Mouse (Mus musculus) neural tube, embryonic 13.5 days (tissue): ENCODE data around the gene Mreg. TPM values are rescaled to one million over a fixed set of nuclear protein-coding genes. Genes with fewer than 3 reads are reported as not detected.

Source experiments
- ATAC-seq: fragments of 200-750 bp; cut with Nextera tagmentation; 2 replicates; pipeline ENCODE4 v1.8.0; 2017; ENCODE audit warnings: low read depth, mild to moderate bottlenecking, moderate TSS enrichment, moderate library complexity
- H3K27ac ChIP-seq: fragments of 300-500 bp; sonication (generic); replicated peaks from 2 replicates; pipeline ENCODE4 v1.5.1; 2015; ENCODE audit warnings: moderate library complexity, mild to moderate bottlenecking, inconsistent platforms
- H3K27me3 ChIP-seq: fragments of 300-500 bp; sonication (generic); 2 replicates; pipeline ENCODE4 v1.6.1; 2015; ENCODE audit warnings: mild to moderate bottlenecking, inconsistent platforms
- H3K36me3 ChIP-seq: fragments of 300-500 bp; sonication (generic); 2 replicates; pipeline ENCODE4 v1.6.1; 2015; ENCODE audit warnings: mild to moderate bottlenecking, inconsistent platforms
- H3K4me1 ChIP-seq: fragments of 300-500 bp; sonication (generic); replicated peaks from 2 replicates; pipeline ENCODE4 v1.6.1; 2015; ENCODE audit warnings: inconsistent platforms
- H3K4me2 ChIP-seq: fragments of 300-500 bp; sonication (generic); 2 replicates; pipeline ENCODE4 v1.6.1; 2015; ENCODE audit warnings: inconsistent platforms, mild to moderate bottlenecking, moderate library complexity
- H3K4me3 ChIP-seq: fragments of 300-500 bp; sonication (generic); 2 replicates; pipeline ENCODE4 v1.5.1; 2015; ENCODE audit warnings: mild to moderate bottlenecking, inconsistent platforms
- H3K9ac ChIP-seq: fragments of 300-500 bp; sonication (generic); 2 replicates; pipeline ENCODE4 v1.6.1; 2015; ENCODE audit warnings: moderate library complexity, mild to moderate bottlenecking, inconsistent platforms
- H3K9me3 ChIP-seq: fragments of 300-500 bp; sonication (generic); 2 replicates; pipeline ENCODE4 v1.6.1; 2016; ENCODE audit warnings: inconsistent platforms
- WGBS: fragments of 180-500 bp; shearing (Covaris S2); methylation state at CpG from one replicate; pipeline ENCODE4 v1.1.7; 2015; 5-methylcytosine and 5-hydroxymethylcytosine counted together
- polyA plus RNA-seq: library from polyadenylated mRNA; unstranded; fragments of >200 nt; fragmentation: Nextera tagmentation; extraction: Ambion mirVana; gene quantifications from 2 replicates; pipeline ENCODE4 v1.2.1, GENCODE M21; 2015

Mreg gene
- polyA plus RNA-seq, 1 experiment from 2014 or later = 13.6 TPM

DNA sequence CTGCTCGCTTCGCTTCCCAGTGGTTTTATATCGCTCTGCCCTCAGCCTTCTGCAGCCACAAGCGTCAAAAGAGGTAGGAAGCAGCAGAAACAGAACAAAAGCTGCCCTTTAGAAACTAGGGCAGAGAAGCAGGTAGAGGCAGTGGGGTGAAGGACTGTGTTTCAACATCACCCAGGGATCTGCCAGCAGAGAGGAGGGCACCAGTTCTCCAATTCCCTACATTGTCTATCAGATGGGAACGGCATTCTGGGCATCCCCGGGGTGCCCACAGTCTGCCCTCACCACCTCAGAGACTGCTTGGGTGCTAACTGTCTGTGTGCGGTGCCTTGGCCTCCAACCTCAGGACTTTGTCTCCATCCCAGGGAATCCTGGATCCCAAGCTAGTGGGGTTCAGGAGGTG, 32.2 kb downstream of the Mreg start:
- peaks cover 23% of the 10 kb centered on the region for H3K4me1 ChIP-seq
- ATAC-seq = no peak
- H3K4me2 ChIP-seq = no peak overlapping the region
- H3K27ac ChIP-seq = no peak overlapping the region
- 79% methylated on average over 7 of the region's 7 CpGs for WGBS
- H3K9me3 ChIP-seq = no peaks in the 10 kb centered on the region
- no peaks in the 10 kb centered on the region for H3K27me3 ChIP-seq
- H3K36me3 ChIP-seq = no peaks in the 10 kb centered on the region
- no peak overlapping the region for H3K4me3 ChIP-seq
- H3K9ac ChIP-seq = no peak overlapping the region

DNA sequence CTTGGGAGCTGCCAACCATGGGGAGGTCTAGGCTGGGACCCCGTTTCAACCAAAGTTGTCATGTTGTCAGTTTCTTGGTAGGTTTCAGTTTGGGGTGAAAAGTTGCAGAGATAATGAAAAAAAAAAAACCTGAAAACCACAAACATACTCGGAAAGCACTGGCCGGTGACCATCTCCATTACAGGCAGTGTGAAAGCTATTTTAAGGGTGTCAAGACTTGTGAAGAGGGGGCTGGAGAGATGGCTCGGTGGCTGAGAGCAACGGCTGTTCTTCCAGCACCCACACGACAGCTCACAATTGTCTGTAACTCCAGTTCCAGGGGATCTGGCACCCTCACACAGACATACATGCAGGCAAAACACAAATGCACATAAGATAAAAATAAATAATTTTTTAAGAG, 35.9 kb downstream of the Mreg start:
- no peak overlapping the region for H3K9ac ChIP-seq
- H3K4me1 ChIP-seq = peaks cover 7% of the 10 kb centered on the region
- H3K9me3 ChIP-seq = no peaks in the 10 kb centered on the region
- no peak overlapping the region for H3K27ac ChIP-seq
- no peaks in the 10 kb centered on the region for H3K36me3 ChIP-seq
- 75% methylated on average over 6 of the region's 6 CpGs for WGBS
- no peaks in the 10 kb centered on the region for H3K27me3 ChIP-seq
- no peak for ATAC-seq
- H3K4me2 ChIP-seq = no peak overlapping the region
- H3K4me3 ChIP-seq = no peak overlapping the region

DNA sequence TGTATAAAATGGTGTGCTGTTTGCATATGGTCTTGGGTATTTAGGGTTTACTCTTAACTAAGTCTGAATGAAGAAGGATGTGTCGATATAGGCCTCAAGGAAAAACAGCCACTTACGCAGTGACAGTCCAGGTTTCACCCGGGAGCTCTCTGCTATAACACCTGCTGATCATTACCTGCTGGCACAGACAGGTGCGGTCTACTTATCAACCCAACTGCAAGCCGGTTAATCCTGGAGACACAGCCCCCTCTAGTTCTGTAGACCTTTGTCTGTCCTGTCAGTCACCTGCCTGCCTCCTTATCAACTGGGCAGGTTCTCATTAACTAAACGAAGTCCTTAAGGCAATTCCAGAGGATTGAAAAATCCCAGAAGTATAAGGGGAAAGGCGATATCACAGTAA, 37.9 kb downstream of the Mreg start:
- ATAC-seq = no peak
- Histone ChIP-seq H3K27me3 (no peaks in the 10 kb centered on the region), H3K9me3 (no peaks in the 10 kb centered on the region), H3K4me2 (no peak overlapping the region), H3K36me3 (no peaks in the 10 kb centered on the region), H3K9ac (no peak overlapping the region), H3K4me3 (no peak overlapping the region), H3K4me1 (peaks cover 12% of the 10 kb centered on the region), H3K27ac (no peak overlapping the region)
- WGBS = 85% methylated on average over 7 of the region's 7 CpGs

DNA sequence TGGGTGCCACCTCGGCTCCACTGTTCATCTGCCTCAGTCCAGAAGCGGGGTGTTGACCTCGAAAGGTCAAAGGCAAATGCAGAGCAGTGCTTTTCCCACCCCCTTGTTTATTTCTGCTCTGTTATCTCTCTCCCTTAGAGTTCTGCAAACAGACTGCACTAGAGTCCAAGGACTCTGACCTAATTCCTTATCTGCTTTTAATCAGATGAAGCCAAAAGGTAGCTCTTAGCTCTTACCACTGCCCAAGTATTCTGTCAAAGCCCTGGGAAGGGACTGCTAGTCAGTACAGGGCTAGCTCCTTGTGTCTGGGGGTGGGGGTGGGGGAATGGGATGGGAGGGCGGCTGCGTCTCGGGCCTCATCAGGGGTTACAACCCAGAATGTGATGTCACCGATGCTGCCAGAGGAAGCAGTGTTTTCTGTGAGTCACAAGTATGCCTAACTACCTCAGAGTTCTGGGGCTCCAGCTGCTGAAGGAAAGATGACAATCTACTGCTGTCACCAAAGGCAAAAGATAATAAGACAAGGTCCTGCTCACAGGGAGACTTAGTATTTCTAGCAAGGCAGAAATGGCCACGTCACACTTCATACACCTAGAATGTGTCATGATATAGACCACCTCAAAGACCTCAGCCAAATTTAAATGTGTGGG, 38.6 kb downstream of the Mreg start:
- Histone ChIP-seq H3K4me1 (peaks cover 10% of the 10 kb centered on the region), H3K4me2 (no peak overlapping the region), H3K36me3 (no peaks in the 10 kb centered on the region), H3K4me3 (no peak overlapping the region), H3K27me3 (no peaks in the 10 kb centered on the region), H3K9me3 (no peaks in the 10 kb centered on the region), H3K27ac (no peak overlapping the region), H3K9ac (no peak overlapping the region)
- no peak for ATAC-seq
- 65% methylated on average over 8 of the region's 8 CpGs for WGBS

DNA sequence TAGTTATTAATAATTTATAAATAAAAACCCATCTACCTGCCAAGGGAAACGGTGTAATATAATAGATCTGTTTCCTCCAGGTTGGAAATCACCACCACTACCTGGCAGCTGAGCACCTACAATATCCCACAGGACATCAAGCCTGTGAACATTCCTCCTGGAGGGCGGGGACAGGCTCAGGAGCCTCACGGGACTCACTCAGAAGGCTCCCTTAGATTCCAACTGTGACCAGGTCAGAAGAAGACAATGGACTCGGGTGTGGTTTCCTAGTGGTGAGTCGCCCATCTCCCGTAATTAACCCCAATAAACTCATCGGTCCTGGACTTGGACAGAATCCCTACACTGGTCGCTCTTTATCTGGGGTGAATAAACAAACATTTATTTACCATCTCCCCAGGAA, 39.3 kb downstream of the Mreg start:
- Histone ChIP-seq H3K4me2 (no peak overlapping the region), H3K9ac (no peak overlapping the region), H3K9me3 (no peaks in the 10 kb centered on the region), H3K27ac (no peak overlapping the region), H3K4me3 (no peak overlapping the region), H3K4me1 (peaks cover 8% of the 10 kb centered on the region), H3K27me3 (no peaks in the 10 kb centered on the region), H3K36me3 (no peaks in the 10 kb centered on the region)
- WGBS = 65% methylated on average over 8 of the region's 8 CpGs
- no peak for ATAC-seq

DNA sequence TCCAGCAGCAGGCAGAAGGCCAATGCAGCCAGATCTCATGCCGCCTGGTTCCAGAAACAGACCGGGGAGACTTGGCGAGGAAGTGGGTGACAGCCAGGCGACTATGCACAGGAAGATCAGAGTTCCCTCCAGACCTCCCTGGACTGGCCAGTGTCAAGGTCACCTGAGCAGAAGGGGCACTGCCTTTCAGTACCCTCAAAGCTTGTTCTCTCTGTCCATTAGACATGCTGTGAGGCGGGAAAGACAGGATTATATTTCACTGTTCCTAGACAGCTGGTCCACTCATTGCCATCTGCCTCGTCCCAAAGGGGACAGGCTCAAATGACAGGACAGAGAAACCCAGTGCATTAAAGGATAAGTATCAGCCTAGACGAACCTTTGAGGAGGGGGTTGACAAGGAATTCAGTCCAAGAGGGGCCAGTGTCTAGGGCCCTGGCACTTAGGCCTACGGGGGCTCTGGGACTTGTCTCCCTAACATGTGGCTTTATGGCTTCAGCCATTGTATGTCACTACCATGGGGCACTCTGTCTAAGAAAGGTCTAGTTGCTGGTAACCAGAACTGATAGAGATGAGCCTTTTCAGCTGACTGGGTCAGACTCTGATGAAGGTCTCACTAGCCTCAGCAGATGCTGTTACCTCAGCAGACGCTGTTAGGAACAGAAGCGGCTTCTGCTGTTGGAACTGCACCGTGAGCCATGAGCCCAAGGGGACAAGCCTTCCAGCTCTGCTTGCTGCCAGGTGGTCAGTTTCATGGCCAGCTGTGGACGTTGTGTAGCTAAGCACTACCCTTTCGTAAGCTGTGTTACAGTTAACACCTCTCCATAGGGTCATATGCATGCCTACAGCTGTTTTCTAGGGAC, 40.9 kb downstream of the Mreg start:
- no peak overlapping the region for H3K4me2 ChIP-seq
- H3K27ac ChIP-seq = peak overlapping the region; percentile 50
- 57% methylated on average over 13 of the region's 13 CpGs for WGBS
- no peak overlapping the region for H3K4me3 ChIP-seq
- ATAC-seq = peak; percentile 57
- no peak overlapping the region for H3K9ac ChIP-seq
- no peaks in the 10 kb centered on the region for H3K27me3 ChIP-seq
- H3K36me3 ChIP-seq = no peaks in the 10 kb centered on the region
- H3K4me1 ChIP-seq = peaks cover 8% of the 10 kb centered on the region
- H3K9me3 ChIP-seq = no peaks in the 10 kb centered on the region

DNA sequence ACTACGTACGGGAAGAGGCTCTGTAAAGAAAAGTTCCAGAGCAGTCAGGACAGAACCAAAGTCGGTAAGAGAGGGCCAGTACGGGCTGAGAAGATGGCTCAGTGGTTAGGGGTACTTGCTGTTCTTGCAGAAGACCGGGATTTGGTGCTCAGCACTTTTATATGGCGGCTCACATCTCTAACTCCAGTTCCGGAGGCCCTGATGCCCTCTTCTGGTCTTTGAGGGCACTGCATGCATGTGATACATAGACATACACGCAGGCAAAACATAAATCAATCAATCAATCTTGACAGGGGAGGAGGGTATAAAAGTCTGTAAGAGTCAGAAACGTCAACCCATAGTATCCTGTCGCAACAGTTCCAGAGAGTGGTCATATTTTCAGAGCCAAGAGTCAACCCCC, 45.1 kb downstream of the Mreg start:
- no peak overlapping the region for H3K4me3 ChIP-seq
- no peaks in the 10 kb centered on the region for H3K27me3 ChIP-seq
- no peaks in the 10 kb centered on the region for H3K36me3 ChIP-seq
- 96% methylated on average over 10 of the region's 10 CpGs for WGBS
- ATAC-seq = no peak
- H3K27ac ChIP-seq = no peak overlapping the region
- no peak overlapping the region for H3K4me2 ChIP-seq
- no peak overlapping the region for H3K9ac ChIP-seq
- no peaks in the 10 kb centered on the region for H3K9me3 ChIP-seq
- H3K4me1 ChIP-seq = peaks cover 8% of the 10 kb centered on the region

DNA sequence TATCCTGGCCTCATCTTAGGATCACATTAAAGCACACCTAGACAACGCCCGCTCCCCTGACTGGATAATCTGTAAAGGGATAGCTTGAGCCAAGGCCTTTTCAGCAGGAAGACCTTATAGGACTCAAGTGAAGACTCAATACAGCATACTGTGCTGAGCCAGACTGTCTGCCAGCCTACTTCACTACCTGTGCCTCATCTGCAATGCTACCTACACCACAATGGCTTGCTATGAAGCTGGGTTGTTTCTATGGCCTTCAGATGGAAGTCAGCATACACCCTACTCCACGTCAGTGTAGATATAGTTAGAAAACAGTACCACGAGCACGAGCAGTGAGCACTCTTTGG, 45.7 kb downstream of the Mreg start:
- no peak for ATAC-seq
- no peak overlapping the region for H3K27ac ChIP-seq
- H3K9me3 ChIP-seq = no peaks in the 10 kb centered on the region
- H3K9ac ChIP-seq = no peak overlapping the region
- H3K4me3 ChIP-seq = no peak overlapping the region
- peaks cover 7% of the 10 kb centered on the region for H3K4me1 ChIP-seq
- H3K27me3 ChIP-seq = no peaks in the 10 kb centered on the region
- 97% methylated on average over 5 of the region's 5 CpGs for WGBS
- H3K4me2 ChIP-seq = no peak overlapping the region
- H3K36me3 ChIP-seq = no peaks in the 10 kb centered on the region

DNA sequence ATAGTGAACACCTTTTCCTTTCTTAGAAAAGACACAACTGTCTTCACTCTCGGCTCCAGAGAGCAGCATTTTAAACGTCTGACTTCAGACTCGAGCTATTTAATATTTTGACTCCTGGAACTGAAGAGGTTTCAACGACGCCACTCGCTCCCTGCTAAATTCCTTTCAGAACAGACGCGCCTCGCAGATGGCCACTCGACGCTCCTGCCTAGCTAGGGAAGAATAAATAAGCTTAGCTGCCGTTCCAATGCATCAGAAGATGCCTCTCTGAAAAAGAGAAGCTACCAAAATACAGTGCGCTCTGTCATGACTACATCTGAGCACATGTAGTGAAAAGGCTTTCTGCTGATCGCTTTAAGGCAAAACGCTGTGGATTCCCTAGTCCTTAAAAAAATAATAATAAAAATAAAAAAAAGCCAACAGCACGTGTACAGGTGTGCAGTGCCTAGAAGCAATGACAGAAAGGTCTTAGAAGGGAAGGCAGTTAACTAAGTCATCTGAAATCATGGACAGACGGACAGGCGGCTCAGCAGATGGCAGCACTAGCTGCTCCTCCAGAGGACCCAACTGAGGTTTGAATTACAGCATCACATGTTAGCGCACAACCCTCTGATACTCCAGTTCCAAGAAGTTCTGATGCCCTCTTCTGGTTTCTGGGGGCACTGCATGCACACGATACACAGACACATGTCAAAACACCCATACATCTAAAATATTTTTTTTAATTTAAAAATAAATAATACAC, 46.2 kb downstream of the Mreg start:
- H3K27ac ChIP-seq = no peak overlapping the region
- H3K4me1 ChIP-seq = 0 out of 2 replicates have a peak, but pooled peaks cover 1% of the 10 kb centered on the region
- no peak overlapping the region for H3K4me3 ChIP-seq
- H3K27me3 ChIP-seq = no peaks in the 10 kb centered on the region
- no peaks in the 10 kb centered on the region for H3K9me3 ChIP-seq
- H3K36me3 ChIP-seq = no peaks in the 10 kb centered on the region
- WGBS = 88% methylated on average over 20 of the region's 20 CpGs
- ATAC-seq = no peak
- no peak overlapping the region for H3K4me2 ChIP-seq
- no peak overlapping the region for H3K9ac ChIP-seq

DNA sequence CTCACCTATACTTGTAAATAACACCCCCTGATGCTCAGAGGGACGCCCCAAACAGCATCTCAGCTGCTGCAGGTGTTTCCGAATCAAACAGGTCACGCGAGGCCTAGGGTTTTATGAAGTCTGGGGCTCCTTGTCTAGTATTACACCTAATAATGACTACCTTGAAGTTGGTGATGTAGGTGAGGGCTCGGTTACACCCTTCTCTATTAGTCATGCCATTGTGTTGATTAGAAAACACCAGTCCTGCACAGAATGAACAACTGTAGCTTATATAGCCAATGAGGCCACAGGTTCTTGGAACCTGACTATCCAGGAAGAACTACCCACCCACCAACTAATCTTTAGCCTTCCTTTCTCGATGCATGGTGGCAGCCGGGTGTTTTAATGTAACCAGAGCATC, 51.8 kb downstream of the Mreg start:
- H3K27me3 ChIP-seq = no peaks in the 10 kb centered on the region
- H3K9me3 ChIP-seq = no peaks in the 10 kb centered on the region
- H3K4me3 ChIP-seq = no peak overlapping the region
- no peaks in the 10 kb centered on the region for H3K36me3 ChIP-seq
- WGBS = 93% methylated on average over 7 of the region's 7 CpGs
- H3K9ac ChIP-seq = no peak overlapping the region
- no peak overlapping the region for H3K27ac ChIP-seq
- ATAC-seq = no peak
- H3K4me1 ChIP-seq = no peaks in the 10 kb centered on the region
- no peak overlapping the region for H3K4me2 ChIP-seq

DNA sequence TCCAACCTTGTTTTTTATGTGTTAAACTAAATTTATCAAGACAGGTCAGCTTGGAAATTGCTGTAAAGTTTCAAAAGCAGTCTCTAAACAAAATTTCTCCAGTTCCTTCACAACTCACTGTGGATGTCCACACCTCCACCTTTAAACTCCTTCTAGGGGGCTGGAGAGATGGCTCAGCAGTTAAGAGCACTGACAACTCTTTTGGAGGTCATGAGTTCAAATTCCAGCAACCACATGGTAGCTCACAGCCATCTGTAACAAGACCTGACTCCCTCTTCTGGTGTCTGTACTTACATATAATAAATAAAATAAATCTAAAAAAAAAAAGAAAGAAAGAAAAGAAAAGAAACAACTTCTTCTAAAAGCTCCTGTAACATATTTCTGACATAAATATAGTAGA, 67.1 kb downstream of the Mreg start:
- no peak overlapping the region for H3K9ac ChIP-seq
- peaks cover 2% of the 10 kb centered on the region; the same call in 1 of the 2 replicates for H3K4me1 ChIP-seq
- H3K36me3 ChIP-seq = no peaks in the 10 kb centered on the region
- H3K27ac ChIP-seq = no peak overlapping the region
- H3K27me3 ChIP-seq = no peaks in the 10 kb centered on the region
- H3K4me3 ChIP-seq = no peak overlapping the region
- ATAC-seq = no peak
- H3K9me3 ChIP-seq = no peaks in the 10 kb centered on the region
- no peak overlapping the region for H3K4me2 ChIP-seq

DNA sequence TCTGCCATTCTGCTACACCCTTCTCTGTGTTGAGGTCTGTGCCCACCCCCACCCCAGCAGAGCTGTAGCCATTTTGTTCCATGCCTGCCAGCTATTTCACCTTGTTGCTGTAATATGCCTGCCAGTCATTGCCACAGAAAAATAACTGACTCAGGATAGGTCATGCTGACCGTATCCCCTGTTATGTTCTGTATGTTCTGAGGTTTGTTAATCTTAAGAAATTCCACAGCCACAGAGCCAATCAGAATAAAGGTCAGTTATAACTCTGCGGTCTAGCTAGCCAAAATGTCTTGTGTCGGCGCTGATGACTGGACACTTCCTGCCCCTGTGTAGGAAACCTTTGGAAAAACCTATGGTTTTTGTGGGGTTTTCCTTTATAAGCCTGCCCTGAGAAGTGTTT, 67.7 kb downstream of the Mreg start:
- H3K9me3 ChIP-seq = no peaks in the 10 kb centered on the region
- H3K27ac ChIP-seq = no peak overlapping the region
- 90% methylated on average over 4 of the region's 4 CpGs for WGBS
- H3K4me1 ChIP-seq = peaks cover 2% of the 10 kb centered on the region; the same call in 1 of the 2 replicates
- no peak overlapping the region for H3K4me2 ChIP-seq
- ATAC-seq = no peak
- no peak overlapping the region for H3K4me3 ChIP-seq
- H3K27me3 ChIP-seq = no peaks in the 10 kb centered on the region
- H3K36me3 ChIP-seq = no peaks in the 10 kb centered on the region
- H3K9ac ChIP-seq = no peak overlapping the region
